Mouse (Mus musculus): ENCODE results near the gene Klk11. TPM values are rescaled to one million over a fixed set of nuclear protein-coding genes. Genes with fewer than 3 reads are reported as not detected.

Klk11 gene
- polyA plus RNA-seq, 1 experiment from 2014 or later, result not detected

GRCm38 (mm10) chr7:43777423-43777822, 3.0 kb downstream of the Klk11 start:
- CTCF ChIA-PET, result no interaction called here
- no peaks in the 10 kb centered on the region for H3K27me3 ChIP-seq
- DNase-seq (ENCODE audit: low read depth, low spot score), result no peak
- TF ChIP-seq CTCF (IDR thresholded peaks at IDR 0.05), result no peak
- no peak for ATAC-seq
- in situ Hi-C loops (cut with MboI; ENCODE audit: low pct_unique_long_range_greater_than_20kb), result no loop called here
- POLR2A ChIA-PET, result no interaction called here

- in situ Hi-C loops (cut with MboI; ENCODE audit: low pct_unique_long_range_greater_than_20kb), result no loop called here
- no peak for ATAC-seq
- CTCF ChIA-PET, result no interaction called here
- TF ChIP-seq CTCF (IDR thresholded peaks at IDR 0.05), result no peak
- POLR2A ChIA-PET, result no interaction called here
- no peaks in the 10 kb centered on the region for H3K27me3 ChIP-seq
- no peak for DNase-seq (ENCODE audit: low read depth, low spot score)
These were observed 4.0 kb downstream of the Klk11 start for GRCm38 (mm10) chr7:43778176-43778970.

GRCm38 (mm10) chr7:43780241-43780640, 5.8 kb downstream of the Klk11 start:
- ChIA-PET CTCF (no interaction called here), POLR2A (no interaction called here)
- ATAC-seq, result no peak
- no peaks in the 10 kb centered on the region for H3K27me3 ChIP-seq
- no peak for DNase-seq (ENCODE audit: low read depth, low spot score)
- TF ChIP-seq CTCF (IDR thresholded peaks at IDR 0.05), result no peak
- in situ Hi-C loops (cut with MboI; ENCODE audit: low pct_unique_long_range_greater_than_20kb), result no loop called here

- ATAC-seq (no peak), DNase-seq (ENCODE audit: low read depth, low spot score) (no peak)
- in situ Hi-C loops (cut with MboI; ENCODE audit: low pct_unique_long_range_greater_than_20kb), result no loop called here
- ChIA-PET POLR2A (interaction anchor here (0.7 kb wide), 1 partner anchor 9 kb away, joined by 6 read pairs; no protein-coding TSS in a partner anchor), CTCF (no interaction called here)
- no peak for TF ChIP-seq CTCF (IDR thresholded peaks at IDR 0.05)
- H3K27me3 ChIP-seq, result no peaks in the 10 kb centered on the region
These were observed 6.3 kb downstream of the Klk11 start, which contains the start of gene Klk10 for GRCm38 (mm10) chr7:43780746-43781145. Klk10 (plus strand) TSS chr7:43781035.

GRCm38 (mm10) chr7:43781541-43781940, 7.1 kb downstream of the Klk11 start:
- CTCF ChIA-PET, result no interaction called here
- no peak for DNase-seq (ENCODE audit: low read depth, low spot score)
- in situ Hi-C loops (cut with MboI; ENCODE audit: low pct_unique_long_range_greater_than_20kb), result no loop called here

GRCm38 (mm10) chr7:43782275-43783265, 8.2 kb downstream of the Klk11 start:
- no peaks in the 10 kb centered on the region for H3K27me3 ChIP-seq
- no peak for ATAC-seq
- DNase-seq (ENCODE audit: low read depth, low spot score), result no peak
- POLR2A ChIA-PET, result no interaction called here
- in situ Hi-C loops (cut with MboI; ENCODE audit: low pct_unique_long_range_greater_than_20kb), result no loop called here
- TF ChIP-seq CTCF (IDR thresholded peaks at IDR 0.05), result no peak
- CTCF ChIA-PET, result no interaction called here

More at GRCm38 (mm10) chr7:43781541-43781940, 7.1 kb downstream of the Klk11 start:
- no peak for TF ChIP-seq CTCF (IDR thresholded peaks at IDR 0.05)
- no peak for ATAC-seq
- POLR2A ChIA-PET, result no interaction called here
- H3K27me3 ChIP-seq, result no peaks in the 10 kb centered on the region

- no peak for DNase-seq (ENCODE audit: low read depth, low spot score)
- ChIA-PET POLR2A (no interaction called here), CTCF (no interaction called here)
- no peak for TF ChIP-seq CTCF (IDR thresholded peaks at IDR 0.05)
- ATAC-seq, result no peak
- in situ Hi-C loops (cut with MboI; ENCODE audit: low pct_unique_long_range_greater_than_20kb), result no loop called here
- no peaks in the 10 kb centered on the region for H3K27me3 ChIP-seq
These were observed 10.9 kb downstream of the Klk11 start for GRCm38 (mm10) chr7:43785286-43785685.

- ChIA-PET POLR2A (no interaction called here), CTCF (no interaction called here)
- ATAC-seq (no peak), DNase-seq (ENCODE audit: low read depth, low spot score) (no peak)
- no peak for TF ChIP-seq CTCF (IDR thresholded peaks at IDR 0.05)
- H3K27me3 ChIP-seq, result no peaks in the 10 kb centered on the region
- in situ Hi-C loops (cut with MboI; ENCODE audit: low pct_unique_long_range_greater_than_20kb), result no loop called here
These were observed 13.7 kb downstream of the Klk11 start for GRCm38 (mm10) chr7:43788096-43788495.

GRCm38 (mm10) chr7:43789295-43789694, 14.9 kb downstream of the Klk11 start:
- ATAC-seq, result no peak
- CTCF ChIA-PET, result interaction anchor here (1.3 to 1.4 kb wide), 2 partner anchors 24 to 109 kb away, joined by 3 read pairs; no protein-coding TSS in a partner anchor
- DNase-seq (ENCODE audit: low read depth, low spot score), result no peak
- no peaks in the 10 kb centered on the region for H3K27me3 ChIP-seq
- TF ChIP-seq CTCF (IDR thresholded peaks at IDR 0.05), result no peak
- in situ Hi-C loops (cut with MboI; ENCODE audit: low pct_unique_long_range_greater_than_20kb), result no loop called here
- POLR2A ChIA-PET, result no interaction called here

- no peak for TF ChIP-seq CTCF (IDR thresholded peaks at IDR 0.05)
- CTCF ChIA-PET, result no interaction called here
- peaks cover 3% of the 10 kb centered on the region for H3K27me3 ChIP-seq
- in situ Hi-C loops (cut with MboI; ENCODE audit: low pct_unique_long_range_greater_than_20kb), result no loop called here
- POLR2A ChIA-PET, result no interaction called here
- DNase-seq (ENCODE audit: low read depth, low spot score) (no peak), ATAC-seq (no peak)
These were observed 17.2 kb downstream of the Klk11 start, which contains the start of gene Klk9 for GRCm38 (mm10) chr7:43791591-43791990. Klk9 (plus strand) TSS chr7:43791891.

GRCm38 (mm10) chr7:43796355-43796754, 22.0 kb downstream of the Klk11 start:
- ATAC-seq (no peak), DNase-seq (ENCODE audit: low read depth, low spot score) (no peak)
- CTCF ChIA-PET, result no interaction called here
- in situ Hi-C loops (cut with MboI; ENCODE audit: low pct_unique_long_range_greater_than_20kb), result no loop called here
- H3K27me3 ChIP-seq, result peaks cover 3% of the 10 kb centered on the region
- no peak for TF ChIP-seq CTCF (IDR thresholded peaks at IDR 0.05)
- POLR2A ChIA-PET, result no interaction called here
